Mouse (Mus musculus) small intestine, adult 2 months (tissue): ENCODE measurements around the gene Slc26a8.

Experiments
- CTCF ChIP-seq: fragments of 200-500 bp; IDR thresholded peaks from 2 replicates; pipeline ENCODE4 v1.5.1; 2012; ENCODE audit warnings: low read depth, mild to moderate bottlenecking, control low read depth, inconsistent platforms, low read length, moderate library complexity, mixed read lengths; ENCODE audit not compliant: insufficient replicate concordance, insufficient read length; ENCODE audit errors: extremely low read depth
- POLR2A ChIP-seq: fragments of 200-500 bp; IDR thresholded peaks from 2 replicates; pipeline ENCODE4 v1.6.1; 2012; ENCODE audit warnings: low read depth, mild to moderate bottlenecking, control low read depth, inconsistent platforms, low read length, moderate library complexity

DNA sequence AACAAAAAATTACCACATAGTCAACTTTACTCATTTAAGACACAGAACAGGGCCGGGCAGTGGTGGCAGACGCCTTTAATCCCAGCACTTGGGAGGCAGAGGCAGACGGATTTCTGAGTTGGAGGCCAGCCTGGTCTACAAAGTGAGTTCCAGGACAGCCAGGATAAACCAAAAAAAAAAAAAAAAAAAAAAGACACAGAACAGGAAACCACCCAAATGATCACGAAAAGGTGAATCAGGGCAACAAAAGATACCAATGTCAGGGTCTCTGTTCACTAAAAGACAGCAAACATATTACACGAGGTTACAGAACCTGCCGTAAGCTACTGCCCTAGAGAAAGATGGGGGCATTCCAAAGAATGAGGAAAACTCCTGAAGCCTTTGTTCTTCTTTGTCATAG, 76.9 kb downstream of the Slc26a8 start:
- TF ChIP-seq CTCF (no peak), POLR2A (no peak)
